Mouse (Mus musculus) heart, adult 2 months (tissue): ENCODE measurements around the gene Mef2a.

Experiments
- CTCF ChIP-seq: fragments of 200-600 bp; IDR thresholded peaks from 2 replicates; pipeline ENCODE4 v1.8.1; 2022; ENCODE audit warnings: antibody characterized with exemption, mild to moderate bottlenecking, moderate library complexity
- EP300 ChIP-seq: fragments of 200-500 bp; IDR thresholded peaks from 2 replicates; pipeline ENCODE4 v1.6.1; 2011; ENCODE audit warnings: low read depth, low read length, control low read depth; ENCODE audit not compliant: insufficient read depth
- POLR2A ChIP-seq: fragments of 200-500 bp; IDR thresholded peaks from 2 replicates; pipeline ENCODE4 v1.6.1; 2011; ENCODE audit warnings: mild to moderate bottlenecking, low read depth, low read length, control low read depth; ENCODE audit not compliant: insufficient read depth

DNA sequence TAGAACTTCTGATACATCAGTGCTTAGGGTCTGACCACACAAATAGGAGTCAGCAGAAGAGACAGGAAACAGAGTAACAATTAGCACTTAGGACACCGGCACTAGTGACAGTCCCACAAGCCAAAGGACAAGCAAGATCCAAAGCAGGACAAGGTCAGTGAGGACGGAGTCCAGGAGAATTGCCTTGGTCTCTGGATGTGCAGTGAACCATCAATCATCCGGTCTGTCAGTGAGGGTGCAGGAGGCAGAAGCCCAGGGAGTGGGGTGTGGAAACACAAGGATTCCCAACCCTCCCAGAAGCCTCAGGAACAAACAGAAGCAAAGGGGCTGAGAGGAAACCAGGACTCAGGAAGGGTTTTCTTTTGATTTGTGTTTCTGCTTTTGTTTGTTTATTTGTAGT lies 169.0 kb downstream of the Mef2a start:
- TF ChIP-seq CTCF (no peak), POLR2A (no peak), EP300 (no peak)
